Mouse (Mus musculus) heart, postnatal 0 days (tissue): ENCODE measurements around the gene H2-DMb1. TPM values are rescaled to one million over a fixed set of nuclear protein-coding genes. Genes with fewer than 3 reads are reported as not detected.
A peak's percentile ranks its signal among the peaks of the same experiment; 100 is the strongest.

Experiments used
- ATAC-seq: fragments of 200-750 bp; cut with Nextera tagmentation; 2 replicates; pipeline ENCODE4 v1.8.0; 2017; ENCODE audit warnings: low read depth, moderate number of reproducible peaks, moderate library complexity; ENCODE audit not compliant: insufficient read depth
- DNase-seq: peaks from one replicate; pipeline ENCODE4 v3.0.0-alpha.2; 2016; ENCODE audit warnings: low spot score
- H3K27ac ChIP-seq: fragments of 300-500 bp; sonication (generic); 2 replicates; pipeline ENCODE4 v1.5.1; 2014; ENCODE audit warnings: low read depth, mild to moderate bottlenecking
- H3K27me3 ChIP-seq: fragments of 300-500 bp; sonication (generic); 2 replicates; pipeline ENCODE4 v1.6.1; 2014; ENCODE audit warnings: low read length, mixed read lengths; ENCODE audit not compliant: control insufficient read depth, insufficient read depth
- H3K36me3 ChIP-seq: fragments of 300-500 bp; sonication (generic); replicated peaks from 2 replicates; pipeline ENCODE4 v1.6.1; 2014; ENCODE audit warnings: low read length, mixed read lengths; ENCODE audit not compliant: control insufficient read depth, insufficient read depth
- H3K4me1 ChIP-seq: fragments of 300-500 bp; sonication (generic); 2 replicates; pipeline ENCODE4 v1.6.1; 2014; ENCODE audit warnings: antibody characterized with exemption; ENCODE audit not compliant: control insufficient read depth, insufficient read depth
- H3K4me2 ChIP-seq: fragments of 300-500 bp; sonication (generic); 2 replicates; pipeline ENCODE4 v1.6.1; 2014; ENCODE audit warnings: low read depth, mild to moderate bottlenecking, low read length, moderate library complexity
- H3K4me3 ChIP-seq: fragments of 300-500 bp; sonication (generic); 2 replicates; pipeline ENCODE4 v1.5.1; 2014; ENCODE audit warnings: low read depth, low read length
- H3K9ac ChIP-seq: fragments of 300-500 bp; sonication (generic); replicated peaks from 2 replicates; pipeline ENCODE4 v1.6.1; 2014; ENCODE audit warnings: low read depth, low read length, mixed read lengths
- H3K9me3 ChIP-seq: fragments of 300-500 bp; sonication (generic); replicated peaks from 2 replicates; pipeline ENCODE4 v1.6.1; 2016; ENCODE audit warnings: low read length; ENCODE audit not compliant: control insufficient read depth
- CTCF ChIP-seq: IDR thresholded peaks from 2 replicates; pipeline ENCODE4 v1.5.1; 2016; ENCODE audit warnings: antibody characterized with exemption, control low read depth, low read depth
- EP300 ChIP-seq: IDR thresholded peaks from 2 replicates; pipeline ENCODE4 v1.6.1; 2016; ENCODE audit warnings: antibody characterized with exemption, low read depth
- WGBS: fragments of 180-500 bp; shearing (Covaris S2); extraction: QIAGEN DNeasy Blood & Tissue Kit; methylation state at CpG from one replicate; pipeline ENCODE4 v1.1.7; 2014; 5-methylcytosine and 5-hydroxymethylcytosine counted together
- polyA plus RNA-seq: library from polyadenylated mRNA; unstranded; fragments of >200 nt; fragmentation: Nextera tagmentation; extraction: Ambion mirVana; gene quantifications from 2 replicates; pipeline ENCODE4 v1.2.1, GENCODE M21; 2015
- total RNA-seq: library from RNA; depleted of rRNA; stranded (reverse); fragments of >200 nt; gene quantifications from 2 replicates; pipeline ENCODE4 v1.2.3, GENCODE M21; 2014; ENCODE audit warnings: low replicate concordance; rRNA removed

Gene H2-DMb1
- total and polyA plus RNA-seq, 2 experiments from 2014 or later, result 0.90 TPM; not detected in 1

DNA sequence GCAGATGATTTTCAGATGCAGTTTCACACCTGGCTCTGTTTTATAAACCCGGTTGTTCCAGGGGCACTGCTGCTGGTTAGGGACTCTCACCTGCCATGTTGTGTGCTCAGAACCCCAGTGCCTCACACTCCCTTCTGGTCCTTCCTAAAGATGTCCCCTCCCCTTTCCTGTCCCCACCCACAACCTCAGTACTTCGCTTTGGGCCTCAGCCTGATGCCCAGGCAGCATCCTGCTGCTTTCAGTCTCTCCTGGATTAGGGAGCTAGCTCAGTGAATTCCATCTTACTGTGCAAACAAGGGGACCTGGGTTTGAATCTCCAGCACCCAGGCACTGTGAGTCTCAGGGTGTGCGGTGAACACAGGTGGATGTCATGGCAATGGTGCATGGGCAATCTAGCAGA, 54.6 kb downstream of the H2-DMb1 start:
- Histone ChIP-seq H3K36me3 (no peaks in the 10 kb centered on the region; the same call in 1 of the 2 replicates), H3K27ac (no peak overlapping the region), H3K9ac (no peak overlapping the region), H3K27me3 (peaks cover 5% of the 10 kb centered on the region; the same call in 1 of the 2 replicates), H3K4me2 (no peak overlapping the region), H3K4me3 (no peak overlapping the region), H3K4me1 (no peaks in the 10 kb centered on the region; the same call in 1 of the 2 replicates), H3K9me3 (0 out of 2 replicates have a peak, but pooled peaks cover 2% of the 10 kb centered on the region)
- DNase-seq (no peak), ATAC-seq (no peak)
- no peak for TF ChIP-seq CTCF
- no peak for TF ChIP-seq EP300
- WGBS, result 49% methylated on average over 3 of the region's 3 CpGs

DNA sequence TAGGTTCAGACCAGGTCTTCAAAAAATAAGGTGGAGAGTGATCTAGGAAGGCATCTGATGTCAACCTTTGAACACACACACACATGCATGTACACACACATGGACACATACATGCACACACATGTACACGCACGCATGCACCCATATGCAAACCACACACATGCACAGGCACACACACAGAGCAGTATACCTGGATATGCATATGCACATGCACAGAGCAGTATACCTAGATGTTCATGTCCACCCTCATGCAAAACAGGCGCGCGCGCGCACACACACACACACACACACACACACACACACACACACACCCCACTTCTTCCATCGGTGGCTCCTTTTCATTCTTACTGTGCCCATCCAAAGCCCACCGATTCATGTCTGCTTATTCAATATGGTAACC, 55.0 kb downstream of the H2-DMb1 start:
- H3K9ac ChIP-seq, result no peak overlapping the region
- WGBS, result 96% methylated on average over 9 of the region's 9 CpGs
- H3K9me3 ChIP-seq, result 0 out of 2 replicates have a peak, but pooled peaks cover 2% of the 10 kb centered on the region
- TF ChIP-seq EP300, result no peak
- no peak for TF ChIP-seq CTCF
- no peaks in the 10 kb centered on the region; the same call in 1 of the 2 replicates for H3K4me1 ChIP-seq
- peaks cover 9% of the 10 kb centered on the region for H3K27me3 ChIP-seq
- no peak overlapping the region for H3K4me3 ChIP-seq
- H3K4me2 ChIP-seq, result no peak overlapping the region
- no peak for DNase-seq
- no peak overlapping the region for H3K27ac ChIP-seq
- no peaks in the 10 kb centered on the region; the same call in 1 of the 2 replicates for H3K36me3 ChIP-seq
- no peak for ATAC-seq

GRCm38 (mm10) chr17:34208421-34208820, 55.5 kb downstream of the H2-DMb1 start:
- Histone ChIP-seq H3K9ac (no peak overlapping the region), H3K4me3 (no peak overlapping the region), H3K27me3 (peaks cover 14% of the 10 kb centered on the region), H3K4me1 (no peaks in the 10 kb centered on the region; the same call in 1 of the 2 replicates), H3K4me2 (no peak overlapping the region), H3K9me3 (0 out of 2 replicates have a peak, but pooled peaks cover 2% of the 10 kb centered on the region), H3K27ac (no peak overlapping the region), H3K36me3 (no peaks in the 10 kb centered on the region; the same call in 1 of the 2 replicates)
- DNase-seq (no peak), ATAC-seq (no peak)
- no peak for TF ChIP-seq CTCF
- no peak for TF ChIP-seq EP300
- 18% methylated on average over 10 of the region's 10 CpGs for WGBS

DNA sequence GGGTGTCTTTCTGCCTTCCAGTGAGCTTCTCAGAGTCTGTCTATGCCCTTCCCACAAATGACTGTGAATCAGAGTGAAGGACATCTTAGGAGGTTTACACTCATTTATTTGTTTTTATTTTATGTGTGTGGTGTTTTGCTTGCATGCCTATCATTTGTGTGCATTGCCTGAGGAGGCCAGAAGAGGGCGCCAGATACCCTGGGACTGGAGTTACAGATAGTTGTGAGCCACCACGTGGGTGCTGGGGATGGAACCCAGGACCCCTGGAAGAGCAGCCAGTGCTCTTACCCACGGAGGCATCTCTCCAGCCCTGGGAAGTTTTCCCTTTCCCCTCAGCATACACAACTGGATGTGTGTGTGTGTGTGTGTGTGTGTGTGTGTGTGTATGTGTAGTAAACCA, 56.8 kb downstream of the H2-DMb1 start:
- no peak for DNase-seq

More for the DNA sequence above, 56.8 kb downstream of the H2-DMb1 start:
- H3K4me2 ChIP-seq, result no peak overlapping the region
- H3K36me3 ChIP-seq, result peaks cover 5% of the 10 kb centered on the region; the same call in 1 of the 2 replicates
- TF ChIP-seq EP300, result no peak
- TF ChIP-seq CTCF, result 0 out of 2 replicates have a peak, but pooled peaks have one; percentile 14
- WGBS, result 49% methylated on average over 3 of the region's 3 CpGs
- H3K9ac ChIP-seq, result no peak overlapping the region
- H3K4me3 ChIP-seq, result no peak overlapping the region
- H3K9me3 ChIP-seq, result 0 out of 2 replicates have a peak, but pooled peaks cover 2% of the 10 kb centered on the region
- no peak overlapping the region for H3K27ac ChIP-seq
- no peaks in the 10 kb centered on the region; the same call in 1 of the 2 replicates for H3K4me1 ChIP-seq
- H3K27me3 ChIP-seq, result peaks cover 25% of the 10 kb centered on the region
- no peak for ATAC-seq

Other genes starting within 250 kb of the H2-DMb1 start
Only the 30 nearest of the 32 such genes appear.
- gene Daxx, start 243.7 kb upstream of the H2-DMb1 start, total RNA-seq, result 15.2 and 19.3 TPM in 2 replicates
- gene Daxx, start 243.7 kb upstream of the H2-DMb1 start, polyA plus RNA-seq, result 18.0 and 20.0 TPM in 2 replicates
- 50.9 and 84.1 TPM in 2 replicates for gene Tapbp, start 237.2 kb upstream of the H2-DMb1 start, total RNA-seq
- gene Tapbp, start 237.2 kb upstream of the H2-DMb1 start, polyA plus RNA-seq, result 47.6 and 51.3 TPM in 2 replicates
- gene Zbtb22, start 237.2 kb upstream of the H2-DMb1 start, total RNA-seq, result 29.1 and 42.9 TPM in 2 replicates
- gene Zbtb22, start 237.2 kb upstream of the H2-DMb1 start, polyA plus RNA-seq, result 10.1 and 12.0 TPM in 2 replicates
- gene Rgl2, start 223.5 kb upstream of the H2-DMb1 start, total RNA-seq, result 63.1 and 144 TPM in 2 replicates
- 21.1 and 21.9 TPM in 2 replicates for gene Rgl2, start 223.5 kb upstream of the H2-DMb1 start, polyA plus RNA-seq
- 28.6 and 77.4 TPM in 2 replicates for gene Pfdn6, start 212.7 kb upstream of the H2-DMb1 start, total RNA-seq
- 123 and 128 TPM in 2 replicates for gene Pfdn6, start 212.7 kb upstream of the H2-DMb1 start, polyA plus RNA-seq
- gene Wdr46, start 212.4 kb upstream of the H2-DMb1 start, total RNA-seq, result 6.7 and 10.9 TPM in 2 replicates
- 8.9 and 11.1 TPM in 2 replicates for gene Wdr46, start 212.4 kb upstream of the H2-DMb1 start, polyA plus RNA-seq
- 0.53 and 0.70 TPM in 2 replicates for gene B3galt4, start 201.6 kb upstream of the H2-DMb1 start, total RNA-seq
- 5.5 and 6.1 TPM in 2 replicates for gene B3galt4, start 201.6 kb upstream of the H2-DMb1 start, polyA plus RNA-seq
- gene Vps52, start 197.3 kb upstream of the H2-DMb1 start, total RNA-seq, result 28.2 and 31.8 TPM in 2 replicates
- gene Vps52, start 197.3 kb upstream of the H2-DMb1 start, polyA plus RNA-seq, result 27.8 TPM in 2 replicates
- 1,548 and 1,735 TPM in 2 replicates for gene Rps18, start 197.1 kb upstream of the H2-DMb1 start, total RNA-seq
- gene Rps18, start 197.1 kb upstream of the H2-DMb1 start, polyA plus RNA-seq, result 845 and 880 TPM in 2 replicates
- 61.0 and 84.5 TPM in 2 replicates for gene H2-K1, start 152.7 kb upstream of the H2-DMb1 start, total RNA-seq
- 42.9 and 48.4 TPM in 2 replicates for gene H2-K1, start 152.7 kb upstream of the H2-DMb1 start, polyA plus RNA-seq
- gene Ring1, start 128.4 kb upstream of the H2-DMb1 start, total RNA-seq, result 22.5 and 48.5 TPM in 2 replicates
- 10.3 and 11.9 TPM in 2 replicates for gene Ring1, start 128.4 kb upstream of the H2-DMb1 start, polyA plus RNA-seq
- gene H2-Ke6, start 125.0 kb upstream of the H2-DMb1 start, total RNA-seq, result 80.6 and 101 TPM in 2 replicates
- 58.5 and 64.6 TPM in 2 replicates for gene H2-Ke6, start 125.0 kb upstream of the H2-DMb1 start, polyA plus RNA-seq
- 88.7 and 97.2 TPM in 2 replicates for gene Slc39a7, start 121.4 kb upstream of the H2-DMb1 start, total RNA-seq
- 79.7 and 85.4 TPM in 2 replicates for gene Slc39a7, start 121.4 kb upstream of the H2-DMb1 start, polyA plus RNA-seq
- 29.4 and 36.6 TPM in 2 replicates for gene Rxrb, start 121.3 kb upstream of the H2-DMb1 start, total RNA-seq
- gene Rxrb, start 121.3 kb upstream of the H2-DMb1 start, polyA plus RNA-seq, result 28.4 and 31.2 TPM in 2 replicates
- 1.4 and 1.9 TPM in 2 replicates for gene Col11a2, start 113.6 kb upstream of the H2-DMb1 start, total RNA-seq
- gene Col11a2, start 113.6 kb upstream of the H2-DMb1 start, polyA plus RNA-seq, result 0.25 and 0.29 TPM in 2 replicates
- gene H2-Oa, start 60.7 kb upstream of the H2-DMb1 start, total RNA-seq, result not detected in 2 replicates
- gene H2-Oa, start 60.7 kb upstream of the H2-DMb1 start, polyA plus RNA-seq, result not detected in 2 replicates
- gene H2-DMa, start 33.5 kb upstream of the H2-DMb1 start, total RNA-seq, result 2.6 and 7.2 TPM in 2 replicates
- 4.2 and 4.6 TPM in 2 replicates for gene H2-DMa, start 33.5 kb upstream of the H2-DMb1 start, polyA plus RNA-seq
- 83.2 and 87.5 TPM in 2 replicates for gene Brd2, start 30.4 kb upstream of the H2-DMb1 start, total RNA-seq
- gene Brd2, start 30.4 kb upstream of the H2-DMb1 start, polyA plus RNA-seq, result 33.4 and 38.4 TPM in 2 replicates
- 1.5 TPM in 1 of 2 replicates, not detected in the other for gene H2-DMb2, start 9.8 kb upstream of the H2-DMb1 start, total RNA-seq
- gene H2-DMb2, start 9.8 kb upstream of the H2-DMb1 start, polyA plus RNA-seq, result 0.33 and 0.38 TPM in 2 replicates
- gene Tap1, start 34.5 kb downstream of the H2-DMb1 start, total RNA-seq, result 8.8 and 10.7 TPM in 2 replicates
- gene Tap1, start 34.5 kb downstream of the H2-DMb1 start, polyA plus RNA-seq, result 2.7 and 3.7 TPM in 2 replicates
- 2.9 and 6.3 TPM in 2 replicates for gene Psmb9, start 34.7 kb downstream of the H2-DMb1 start, total RNA-seq
- gene Psmb9, start 34.7 kb downstream of the H2-DMb1 start, polyA plus RNA-seq, result 2.5 and 3.6 TPM in 2 replicates
- 9.7 and 11.0 TPM in 2 replicates for gene Psmb8, start 44.6 kb downstream of the H2-DMb1 start, total RNA-seq
- 9.4 and 9.9 TPM in 2 replicates for gene Psmb8, start 44.6 kb downstream of the H2-DMb1 start, polyA plus RNA-seq
- gene Tap2, start 50.5 kb downstream of the H2-DMb1 start, total RNA-seq, result 3.3 and 14.5 TPM in 2 replicates
- 7.0 and 7.5 TPM in 2 replicates for gene Tap2, start 50.5 kb downstream of the H2-DMb1 start, polyA plus RNA-seq
- gene H2-Ob, start 85.8 kb downstream of the H2-DMb1 start, total RNA-seq, result not detected in 2 replicates
- gene H2-Ob, start 85.8 kb downstream of the H2-DMb1 start, polyA plus RNA-seq, result 0.08 and 0.14 TPM in 2 replicates
- 0.69 and 4.1 TPM in 2 replicates for gene H2-Ab1, start 104.6 kb downstream of the H2-DMb1 start, total RNA-seq
- gene H2-Ab1, start 104.6 kb downstream of the H2-DMb1 start, polyA plus RNA-seq, result 2.0 and 3.6 TPM in 2 replicates
- gene H2-Aa, start 134.8 kb downstream of the H2-DMb1 start, total RNA-seq, result 5.8 TPM in 1 of 2 replicates, not detected in the other
- 1.7 and 2.5 TPM in 2 replicates for gene H2-Aa, start 134.8 kb downstream of the H2-DMb1 start, polyA plus RNA-seq
- 1.2 TPM in 1 of 2 replicates, not detected in the other for gene H2-Eb1, start 152.8 kb downstream of the H2-DMb1 start, total RNA-seq
- gene H2-Eb1, start 152.8 kb downstream of the H2-DMb1 start, polyA plus RNA-seq, result 4.1 and 4.4 TPM in 2 replicates
- gene H2-Eb2, start 172.6 kb downstream of the H2-DMb1 start, total RNA-seq, result not detected in 2 replicates
- not detected in 2 replicates for gene H2-Eb2, start 172.6 kb downstream of the H2-DMb1 start, polyA plus RNA-seq
- not detected in 2 replicates for gene Btnl2, start 201.8 kb downstream of the H2-DMb1 start, total RNA-seq
- not detected in 2 replicates for gene Btnl2, start 201.8 kb downstream of the H2-DMb1 start, polyA plus RNA-seq
- gene Btnl1, start 224.1 kb downstream of the H2-DMb1 start, total RNA-seq, result not detected in 2 replicates
- not detected in 2 replicates for gene Btnl1, start 224.1 kb downstream of the H2-DMb1 start, polyA plus RNA-seq